Mouse (Mus musculus) liver, postnatal 0 days (tissue): Measurements from ENCODE around the gene 1700122O11Rik.

ENCODE experiments used
- CTCF ChIP-seq: sonication (generic); IDR thresholded peaks from 2 replicates; pipeline ENCODE4 v1.5.1; 2016; ENCODE audit warnings: antibody characterized with exemption, low read depth
- EP300 ChIP-seq: IDR thresholded peaks from 2 replicates; pipeline ENCODE4 v1.6.1; 2016; ENCODE audit warnings: antibody characterized with exemption, low read depth, mild to moderate bottlenecking

DNA sequence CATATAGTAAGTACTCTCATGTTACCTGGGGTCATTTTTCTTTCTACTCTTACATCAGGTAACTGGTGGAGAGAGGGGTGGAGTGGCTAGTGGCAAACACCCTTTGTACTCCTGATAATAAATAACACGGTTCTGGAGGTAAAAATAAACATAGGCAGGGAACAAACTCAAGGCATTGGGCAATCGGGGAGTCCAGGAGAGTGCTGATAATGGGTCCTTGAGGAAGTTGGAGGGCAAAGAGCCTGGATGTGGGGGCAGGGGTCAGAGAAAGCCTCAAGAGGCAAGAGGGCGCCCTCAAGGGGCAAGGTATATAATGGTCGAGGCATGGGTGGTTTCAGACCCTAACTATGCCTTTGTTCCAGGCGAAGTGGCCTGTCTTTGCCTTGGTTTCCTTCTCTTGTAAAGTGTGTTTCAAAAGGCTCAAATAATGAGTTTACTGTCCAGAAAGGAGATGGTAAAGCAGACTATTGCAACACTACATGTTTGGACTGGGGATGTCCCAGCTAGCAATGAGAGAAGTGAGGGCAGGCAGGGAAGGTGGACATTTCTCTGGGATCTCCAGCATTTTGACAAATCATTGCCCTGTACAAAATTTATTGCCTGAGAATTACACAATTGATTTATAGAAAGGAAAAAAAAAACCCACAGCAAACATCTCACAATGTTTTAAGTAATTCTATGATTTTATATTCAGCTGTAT lies 13.7 kb upstream of the 1700122O11Rik start:
- TF ChIP-seq CTCF (peak; percentile 19; the same call in 1 of the 2 replicates), EP300 (peak; percentile 63; the same call in 1 of the 2 replicates)
